Mouse (Mus musculus) CH12.LX (cell line): ENCODE measurements at regions not wholly inside any gene's neighbourhood (a gene's known extent, or its start where the extent isn't known, plus 50 kb on each side); places are given as distances from the start of the nearest gene placed in this dataset.

ENCODE experiments used
- CTCF ChIP-seq, 2 experiments: IDR thresholded peaks in 1 of 2; conservative IDR thresholded peaks in 1 of 2; 2 replicates each; pipeline ENCODE4 v1.5.1; 2011 to 2012; ENCODE audit warnings: low read depth in 2 of 2, low read length in 2 of 2, improper control_type of control experiment in 1 of 2, inconsistent platforms in 1 of 2, mild to moderate bottlenecking in 1 of 2, moderate library complexity in 1 of 2
- EP300 ChIP-seq: IDR thresholded peaks from 2 replicates; pipeline ENCODE4 v1.6.1; 2011; ENCODE audit warnings: low read length, improper control_type of control experiment
- GABPA ChIP-seq: IDR thresholded peaks from 2 replicates; pipeline ENCODE4 v1.6.1; 2012; ENCODE audit warnings: low read depth, low read length, improper control_type of control experiment, inconsistent platforms; ENCODE audit not compliant: insufficient replicate concordance
- JUND ChIP-seq: conservative IDR thresholded peaks from 2 replicates; pipeline ENCODE4 v1.6.1; 2011; ENCODE audit warnings: low read depth, low read length, improper control_type of control experiment
- MAX ChIP-seq: IDR thresholded peaks from 2 replicates; pipeline ENCODE4 v1.6.1; 2011; ENCODE audit warnings: low read length, improper control_type of control experiment
- MAZ ChIP-seq: IDR thresholded peaks from 2 replicates; pipeline ENCODE4 v1.6.1; 2012; ENCODE audit warnings: low read depth, mild to moderate bottlenecking, inconsistent platforms, low read length, improper control_type of control experiment, moderate library complexity
- MXI1 ChIP-seq: IDR thresholded peaks from 2 replicates; pipeline ENCODE4 v1.6.1; 2011; ENCODE audit warnings: mild to moderate bottlenecking, low read depth, low read length, improper control_type of control experiment
- POLR2A ChIP-seq: IDR thresholded peaks from 2 replicates; pipeline ENCODE4 v1.6.1; 2011; ENCODE audit warnings: low read depth, mild to moderate bottlenecking, improper control_type of control experiment, low read length
- USF1 ChIP-seq: IDR thresholded peaks from 2 replicates; pipeline ENCODE4 v1.6.1; 2014; ENCODE audit warnings: low read depth, mild to moderate bottlenecking, inconsistent platforms, low read length, improper control_type of control experiment
- ZC3H11A ChIP-seq: IDR thresholded peaks from 2 replicates; pipeline ENCODE4 v1.6.1; 2012; ENCODE audit warnings: low read depth, mild to moderate bottlenecking, inconsistent platforms, low read length, improper control_type of control experiment

GRCm38 (mm10) chr5:107035782-107036181 lies 71.7 kb downstream of the Cdc7 start:
- TF ChIP-seq USF1 = no peak
- no peak for TF ChIP-seq JUND
- no peak for TF ChIP-seq CTCF (conservative IDR thresholded peaks at IDR 0.05 in 1 of 2, IDR thresholded peaks at IDR 0.05 in 1 of 2; ENCODE audit: low read depth in 2 of 2, low read length in 2 of 2)
- no peak for TF ChIP-seq EP300
- no peak for TF ChIP-seq MAX
- no peak for TF ChIP-seq POLR2A
- no peak for TF ChIP-seq MXI1
- no peak for TF ChIP-seq GABPA
- no peak for TF ChIP-seq MAZ
- TF ChIP-seq ZC3H11A = no peak
